ENCODE assay signal across 15 mouse cellular contexts in genomic region chr5:39633206-39633605, GRCm38 (mm10).
A peak's percentile ranks its signal among the peaks of the same experiment; 100 is the strongest.
DNase-seq lines count a peak whose midpoint lies in the region; TF ChIP-seq lines count a peak whose summit lies in the region.
"Had no signal": no experiment of that assay in that cellular context is flagged by ENCODE, and none has a peak within 500 bp of the region (broad histone marks: within the 10 kb centered on the region; RNA-seq: fewer than 3 reads in every experiment).

No protein-coding gene starts in this region.

- no peaks in the 10 kb centered on the region for H3K79me2 ChIP-seq in CH12.LX (replicated peaks; ENCODE audit: control insufficient read depth, extremely low read depth, insufficient read depth, poor library complexity, severe bottlenecking)

- peak; percentile 20 for TF ChIP-seq CTCF in gastrocnemius, adult 2 months (IDR thresholded peaks at IDR 0.05)
- peak; percentile 56 for TF ChIP-seq CTCF in left cerebral cortex, adult 2 months (IDR thresholded peaks at IDR 0.05)
- TF ChIP-seq CTCF in CH12.LX (conservative IDR thresholded peaks at IDR 0.05 in 1 of 2, IDR thresholded peaks at IDR 0.05 in 1 of 2; ENCODE audit: low read depth in 2 of 2, low read length in 2 of 2), result peak in 1 of 2 experiments; percentile 54; a peak in 2 of 4 replicates

- intact Hi-C loops in gastrocnemius, adult 2 months (cut with DNase I), result no loop called here
- intact Hi-C loops in left cerebral cortex, adult 2 months (cut with DNase I), result no loop called here

- H3K9me3 ChIP-seq in CH12.LX (replicated peaks; ENCODE audit: low read length), result no peaks in the 10 kb centered on the region
- H3K9me3 ChIP-seq: embryonic facial prominence, embryonic 12.5 days; hindbrain, embryonic 15.5 days; limb, embryonic 12.5 days had no signal

- H3K4me3 ChIP-seq in gastrocnemius, adult 2 months, result no peak overlapping the region
- no peak overlapping the region for H3K4me3 ChIP-seq in left cerebral cortex, adult 2 months
- H3K4me3 ChIP-seq in CH12.LX (replicated peaks in 1 of 3; ENCODE audit: low read depth in 2 of 3, low read length in 2 of 3, poor library complexity in 1 of 3), result no peak overlapping the region
- H3K4me3 ChIP-seq: embryonic facial prominence, embryonic 12.5 days; hindbrain, embryonic 15.5 days; limb, embryonic 12.5 days; myocyte had no signal

- dilution Hi-C loops in CH12.LX (cut with MboI; ENCODE audit: extremely low pct_ligation_motif_present, extremely low pct_unique_long_range_greater_than_20kb, low sequenced_read_pairs), result no loop called here

- no peak for DNase-seq in gastrocnemius, adult 2 months
- no peak for DNase-seq in gastrocnemius, postnatal 25 days
- DNase-seq in left cerebral cortex, adult 2 months (ENCODE audit: extremely low spot score in 1 of 2, low spot score in 2 of 2), result no peak
- no peak for DNase-seq in left cerebral cortex, adult 11 months (ENCODE audit: low spot score)
- peak; percentile 49 for DNase-seq in CH12.LX (ENCODE audit: extremely low read depth)
- DNase-seq in brain, adult 2 months (ENCODE audit: low read depth, low spot score), result peak; percentile 67
- no peak for DNase-seq in adrenal gland, postnatal 10 days
- DNase-seq: adrenal gland, postnatal 25 days; heart, postnatal 10 days; lung, adult 18-20 months; thymus, postnatal 36 days had no signal

- no peak for TF ChIP-seq POLR2A in CH12.LX (IDR thresholded peaks at IDR 0.05; ENCODE audit: low read depth, low read length)

- no peak overlapping the region for H3K27ac ChIP-seq in gastrocnemius, adult 2 months
- no peak overlapping the region for H3K27ac ChIP-seq in left cerebral cortex, adult 2 months
- H3K27ac ChIP-seq in CH12.LX (ENCODE audit: insufficient read depth, low read depth), result no peak overlapping the region
- H3K27ac ChIP-seq: embryonic facial prominence, embryonic 12.5 days; hindbrain, embryonic 15.5 days; limb, embryonic 12.5 days had no signal

- in situ Hi-C loops in CH12.LX (cut with MboI; ENCODE audit: low pct_ligation_motif_present, low pct_unique_long_range_greater_than_20kb, low sequenced_read_pairs), result loop anchor here (25.0 kb wide), 3 partner anchors 329 to 846 kb away; no protein-coding TSS in a partner anchor

- peak; percentile 56 for TF ChIP-seq RAD21 in CH12.LX (IDR thresholded peaks at IDR 0.05; ENCODE audit: low read depth, low read length)

- peaks cover 0 to 71% of the 10 kb centered on the region in 2 experiments; a peak in 2 of 4 replicates for H3K4me1 ChIP-seq in CH12.LX (ENCODE audit: control insufficient read depth in 1 of 2, insufficient read depth in 2 of 2)
- H3K4me1 ChIP-seq: embryonic facial prominence, embryonic 12.5 days; limb, embryonic 12.5 days had no signal

- H3K36me3 ChIP-seq in CH12.LX (replicated peaks in 1 of 2; ENCODE audit: control insufficient read depth in 1 of 2, insufficient read depth in 1 of 2, low read length in 1 of 2), result no peaks in the 10 kb centered on the region
- H3K36me3 ChIP-seq: embryonic facial prominence, embryonic 12.5 days; hindbrain, embryonic 15.5 days; limb, embryonic 12.5 days had no signal

- no peak overlapping the region for H3K9ac ChIP-seq in CH12.LX (ENCODE audit: insufficient read depth, low read depth)
- H3K9ac ChIP-seq: embryonic facial prominence, embryonic 12.5 days; hindbrain, embryonic 15.5 days; limb, embryonic 12.5 days had no signal

- no peaks in the 10 kb centered on the region for H3K27me3 ChIP-seq in CH12.LX (replicated peaks)
- H3K27me3 ChIP-seq: embryonic facial prominence, embryonic 12.5 days; hindbrain, embryonic 15.5 days; limb, embryonic 12.5 days had no signal

- no peak overlapping the region for H3K4me2 ChIP-seq in CH12.LX (ENCODE audit: insufficient read depth, low read depth, poor library complexity, severe bottlenecking)
- H3K4me2 ChIP-seq: embryonic facial prominence, embryonic 12.5 days; hindbrain, embryonic 15.5 days; limb, embryonic 12.5 days had no signal

- no peak for TF ChIP-seq EP300 in CH12.LX (IDR thresholded peaks at IDR 0.05; ENCODE audit: low read length)

TF ChIP-seq in CH12.LX, 34 proteins besides CTCF, POLR2A, EP300 and RAD21:
- TF ChIP-seq SMC3 (IDR thresholded peaks at IDR 0.05; ENCODE audit: low read depth, low read length), result peak; percentile 50
- TF ChIP-seq TCF12 (IDR thresholded peaks at IDR 0.05; ENCODE audit: low read depth, low read length), result no peak

Comparison
In these comparisons a context has a peak if more than half of its experiments do, and no peak if none do; other contexts are left out.
1. DNase-seq: peak in CH12.LX (single experiment) and brain, adult 2 months (single experiment); none in gastrocnemius, adult 2 months (single experiment), gastrocnemius, postnatal 25 days (single experiment), left cerebral cortex, adult 2 months (0 of 2), left cerebral cortex, adult 11 months (single experiment) and adrenal gland, postnatal 10 days (single experiment).